Mouse (Mus musculus) liver, embryonic 16.5 days (tissue): ENCODE measurements at regions not wholly inside any gene's neighbourhood (a gene's known extent, or its start where the extent isn't known, plus 50 kb on each side); places are given as distances from the start of the nearest gene placed in this dataset.

ENCODE experiments used
- ATAC-seq: fragments of 200-750 bp; cut with Nextera tagmentation; 2 replicates; pipeline ENCODE4 v1.8.0; 2017; ENCODE audit warnings: low read depth, mild to moderate bottlenecking, moderate number of reproducible peaks, moderate library complexity
- H3K27ac ChIP-seq: fragments of 300-500 bp; sonication (generic); 2 replicates; pipeline ENCODE4 v1.5.1; 2014; ENCODE audit warnings: mild to moderate bottlenecking, low read length
- H3K27me3 ChIP-seq: fragments of 300-500 bp; sonication (generic); 2 replicates; pipeline ENCODE4 v1.6.1; 2014; ENCODE audit warnings: low read depth, low read length, mixed read lengths; ENCODE audit not compliant: control insufficient read depth, insufficient read depth
- H3K36me3 ChIP-seq: fragments of 300-500 bp; sonication (generic); 2 replicates; pipeline ENCODE4 v1.6.1; 2014; ENCODE audit warnings: mild to moderate bottlenecking; ENCODE audit not compliant: control insufficient read depth, insufficient read depth
- H3K4me1 ChIP-seq: fragments of 300-500 bp; sonication (generic); 2 replicates; pipeline ENCODE4 v1.6.1; 2014; ENCODE audit warnings: low read depth, low read length, mixed read lengths; ENCODE audit not compliant: control insufficient read depth
- H3K4me2 ChIP-seq: fragments of 300-500 bp; sonication (generic); 2 replicates; pipeline ENCODE4 v1.6.1; 2014; ENCODE audit warnings: low read depth, low read length, mixed read lengths
- H3K4me3 ChIP-seq: fragments of 300-500 bp; sonication (generic); 2 replicates; pipeline ENCODE4 v1.5.1; 2014; ENCODE audit warnings: low read depth, mild to moderate bottlenecking, low read length
- H3K9ac ChIP-seq: fragments of 300-500 bp; sonication (generic); 2 replicates; pipeline ENCODE4 v1.6.1; 2014; ENCODE audit warnings: low read depth, low read length
- H3K9me3 ChIP-seq: fragments of 300-500 bp; sonication (generic); replicated peaks from 2 replicates; pipeline ENCODE4 v1.6.1; 2016; ENCODE audit warnings: low read length; ENCODE audit not compliant: control insufficient read depth
- WGBS: fragments of 180-500 bp; shearing (Covaris S2); extraction: QIAGEN DNeasy Blood & Tissue Kit; methylation state at CpG from one replicate; pipeline ENCODE4 v1.1.7; 2014; ENCODE audit not compliant: insufficient replicate concordance; 5-methylcytosine and 5-hydroxymethylcytosine counted together

DNA sequence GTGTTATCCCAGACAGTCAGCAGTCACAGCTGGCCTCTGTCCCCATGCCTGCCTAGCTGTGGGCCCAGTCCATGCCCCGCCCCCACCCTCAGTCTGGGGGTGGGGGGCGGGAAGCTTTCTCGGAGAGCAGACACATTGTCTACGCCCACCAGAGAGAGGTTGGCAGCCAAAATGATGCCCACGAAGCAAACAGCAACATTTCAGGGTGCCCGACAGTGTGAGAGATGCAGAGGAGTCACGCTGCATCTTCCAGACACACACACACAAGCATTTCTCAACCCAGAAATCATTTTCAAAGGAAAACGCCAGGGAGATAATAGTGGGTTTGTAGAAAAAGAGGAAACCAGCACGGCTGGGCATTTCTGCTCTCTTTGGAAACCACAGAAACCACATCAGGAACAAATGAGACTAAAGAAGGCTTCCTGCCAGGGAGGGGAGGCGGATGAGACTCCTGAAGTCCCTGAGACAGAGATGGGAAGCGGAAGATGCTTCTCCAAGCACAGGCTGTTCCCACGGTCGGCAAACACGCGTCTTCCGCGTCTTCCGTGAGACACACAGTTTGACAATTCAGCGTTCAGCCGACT is 152.1 kb upstream of the Agap1 start:
- no peak overlapping the region for H3K27ac ChIP-seq
- no peaks in the 10 kb centered on the region for H3K4me1 ChIP-seq
- H3K4me3 ChIP-seq = no peak overlapping the region
- H3K36me3 ChIP-seq = no peaks in the 10 kb centered on the region
- H3K27me3 ChIP-seq = peaks cover 3% of the 10 kb centered on the region; the same call in 1 of the 2 replicates
- no peak for ATAC-seq
- no peak overlapping the region for H3K9ac ChIP-seq
- no peaks in the 10 kb centered on the region for H3K9me3 ChIP-seq
- WGBS = 14% methylated on average over 20 of the region's 20 CpGs
- no peak overlapping the region for H3K4me2 ChIP-seq

- no peaks in the 10 kb centered on the region for H3K9me3 ChIP-seq
- WGBS = 62% methylated on average over 7 of the region's 7 CpGs
- no peak for ATAC-seq
Measured at GRCm38 (mm10) chr1:89305171-89305570, 149.4 kb upstream of the Agap1 start.

DNA sequence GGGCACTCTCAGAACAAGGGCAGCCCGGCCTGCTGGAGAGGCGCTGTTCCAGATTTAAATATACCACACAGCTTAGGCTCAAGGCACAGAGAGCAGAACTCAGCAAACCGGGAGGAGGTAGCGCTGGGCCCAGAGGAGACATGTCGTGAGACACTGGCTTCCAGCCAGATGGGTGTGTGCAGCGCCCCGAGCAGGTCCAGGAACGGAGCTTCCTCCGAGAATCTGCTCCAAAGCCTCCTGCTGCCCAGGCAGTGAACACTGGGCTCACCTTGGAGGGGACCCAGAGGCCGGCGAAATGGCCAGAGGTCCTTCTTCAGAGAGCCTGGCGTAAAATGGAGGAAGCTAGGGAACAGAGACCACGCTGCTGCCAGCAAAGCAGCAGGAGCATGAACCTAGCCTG is 145.8 kb upstream of the Agap1 start:
- WGBS = 66% methylated on average over 13 of the region's 13 CpGs

More at GRCm38 (mm10) chr1:89305171-89305570, 149.4 kb upstream of the Agap1 start:
- H3K4me3 ChIP-seq = no peak overlapping the region
- no peak overlapping the region for H3K9ac ChIP-seq
- no peak overlapping the region for H3K4me2 ChIP-seq
- H3K27ac ChIP-seq = no peak overlapping the region
- H3K27me3 ChIP-seq = peaks cover 3% of the 10 kb centered on the region; the same call in 1 of the 2 replicates
- no peaks in the 10 kb centered on the region for H3K36me3 ChIP-seq
- H3K4me1 ChIP-seq = no peaks in the 10 kb centered on the region

GRCm38 (mm10) chr1:89313064-89313463 is 141.5 kb upstream of the Agap1 start:
- H3K4me2 ChIP-seq = no peak overlapping the region
- no peak overlapping the region for H3K4me3 ChIP-seq
- H3K27ac ChIP-seq = no peak overlapping the region
- H3K9me3 ChIP-seq = no peaks in the 10 kb centered on the region
- no peak for ATAC-seq
- no peak overlapping the region for H3K9ac ChIP-seq
- no peaks in the 10 kb centered on the region for H3K36me3 ChIP-seq
- H3K27me3 ChIP-seq = no peaks in the 10 kb centered on the region
- WGBS = 57% methylated on average over 7 of the region's 7 CpGs
- H3K4me1 ChIP-seq = no peaks in the 10 kb centered on the region

More for the DNA sequence above, 145.8 kb upstream of the Agap1 start:
- no peak overlapping the region for H3K27ac ChIP-seq
- no peaks in the 10 kb centered on the region for H3K4me1 ChIP-seq
- ATAC-seq = no peak
- H3K9me3 ChIP-seq = no peaks in the 10 kb centered on the region
- H3K36me3 ChIP-seq = no peaks in the 10 kb centered on the region
- H3K9ac ChIP-seq = no peak overlapping the region
- no peaks in the 10 kb centered on the region for H3K27me3 ChIP-seq
- no peak overlapping the region for H3K4me3 ChIP-seq
- H3K4me2 ChIP-seq = no peak overlapping the region

DNA sequence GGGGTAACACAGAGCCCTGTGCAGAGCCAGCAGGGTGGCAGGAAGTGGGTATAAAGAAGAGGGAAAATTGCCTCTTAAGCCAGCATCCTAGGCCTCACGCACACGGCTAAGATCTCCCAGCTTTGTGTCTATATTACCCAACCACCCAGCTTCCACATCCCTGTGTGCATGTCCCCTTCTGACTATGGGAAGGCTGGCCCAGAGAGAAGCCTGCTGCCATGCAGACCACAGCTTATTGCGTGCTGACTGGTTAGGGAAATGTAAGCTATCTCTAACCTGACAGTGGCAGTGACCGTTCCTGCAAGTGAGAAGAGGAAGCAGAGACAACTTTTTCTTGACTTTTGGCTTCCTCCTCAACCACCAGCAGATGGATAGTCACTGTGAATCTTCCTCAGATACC is 136.7 kb upstream of the Agap1 start:
- Histone ChIP-seq H3K4me3 (no peak overlapping the region), H3K27ac (no peak overlapping the region), H3K36me3 (no peaks in the 10 kb centered on the region), H3K4me2 (no peak overlapping the region), H3K4me1 (no peaks in the 10 kb centered on the region), H3K9ac (no peak overlapping the region), H3K27me3 (no peaks in the 10 kb centered on the region), H3K9me3 (no peaks in the 10 kb centered on the region)
- ATAC-seq = no peak
- 29% methylated on average over 4 of the region's 4 CpGs for WGBS

- no peak for ATAC-seq
- no peaks in the 10 kb centered on the region for H3K36me3 ChIP-seq
- H3K9ac ChIP-seq = no peak overlapping the region
- no peak overlapping the region for H3K27ac ChIP-seq
- H3K27me3 ChIP-seq = no peaks in the 10 kb centered on the region
- no peak overlapping the region for H3K4me3 ChIP-seq
- no peaks in the 10 kb centered on the region for H3K9me3 ChIP-seq
- WGBS = 44% methylated on average over 4 of the region's 4 CpGs
- H3K4me2 ChIP-seq = no peak overlapping the region
- no peaks in the 10 kb centered on the region for H3K4me1 ChIP-seq
Measured at GRCm38 (mm10) chr1:89318663-89319062, 135.9 kb upstream of the Agap1 start.

- Histone ChIP-seq H3K36me3 (no peaks in the 10 kb centered on the region), H3K4me1 (no peaks in the 10 kb centered on the region), H3K4me2 (no peak overlapping the region), H3K4me3 (no peak overlapping the region), H3K9me3 (no peaks in the 10 kb centered on the region), H3K27ac (no peak overlapping the region), H3K9ac (no peak overlapping the region), H3K27me3 (no peaks in the 10 kb centered on the region)
- no peak for ATAC-seq
- 35% methylated on average over 4 of the region's 4 CpGs for WGBS
Measured at GRCm38 (mm10) chr1:89322621-89323020, 132.0 kb upstream of the Agap1 start.

- ATAC-seq = no peak
- H3K36me3 ChIP-seq = no peaks in the 10 kb centered on the region
- H3K4me3 ChIP-seq = no peak overlapping the region
- H3K9ac ChIP-seq = no peak overlapping the region
- H3K9me3 ChIP-seq = no peaks in the 10 kb centered on the region
- no peak overlapping the region for H3K4me2 ChIP-seq
- no peaks in the 10 kb centered on the region for H3K27me3 ChIP-seq
- no peaks in the 10 kb centered on the region for H3K4me1 ChIP-seq
- no peak overlapping the region for H3K27ac ChIP-seq
- WGBS = 24% methylated on average over 2 of the region's 2 CpGs
Measured at GRCm38 (mm10) chr1:89323091-89323490, 131.5 kb upstream of the Agap1 start.

GRCm38 (mm10) chr1:89331352-89331751 is 123.3 kb upstream of the Agap1 start:
- Histone ChIP-seq H3K27me3 (no peaks in the 10 kb centered on the region), H3K4me3 (no peak overlapping the region), H3K9ac (no peak overlapping the region), H3K9me3 (no peaks in the 10 kb centered on the region), H3K36me3 (no peaks in the 10 kb centered on the region), H3K4me1 (no peaks in the 10 kb centered on the region), H3K27ac (no peak overlapping the region), H3K4me2 (no peak overlapping the region)
- 64% methylated on average over 4 of the region's 4 CpGs for WGBS
- ATAC-seq = no peak
